Mouse (Mus musculus): Measurements from ENCODE around the gene Naglu.

The Naglu gene

DNA sequence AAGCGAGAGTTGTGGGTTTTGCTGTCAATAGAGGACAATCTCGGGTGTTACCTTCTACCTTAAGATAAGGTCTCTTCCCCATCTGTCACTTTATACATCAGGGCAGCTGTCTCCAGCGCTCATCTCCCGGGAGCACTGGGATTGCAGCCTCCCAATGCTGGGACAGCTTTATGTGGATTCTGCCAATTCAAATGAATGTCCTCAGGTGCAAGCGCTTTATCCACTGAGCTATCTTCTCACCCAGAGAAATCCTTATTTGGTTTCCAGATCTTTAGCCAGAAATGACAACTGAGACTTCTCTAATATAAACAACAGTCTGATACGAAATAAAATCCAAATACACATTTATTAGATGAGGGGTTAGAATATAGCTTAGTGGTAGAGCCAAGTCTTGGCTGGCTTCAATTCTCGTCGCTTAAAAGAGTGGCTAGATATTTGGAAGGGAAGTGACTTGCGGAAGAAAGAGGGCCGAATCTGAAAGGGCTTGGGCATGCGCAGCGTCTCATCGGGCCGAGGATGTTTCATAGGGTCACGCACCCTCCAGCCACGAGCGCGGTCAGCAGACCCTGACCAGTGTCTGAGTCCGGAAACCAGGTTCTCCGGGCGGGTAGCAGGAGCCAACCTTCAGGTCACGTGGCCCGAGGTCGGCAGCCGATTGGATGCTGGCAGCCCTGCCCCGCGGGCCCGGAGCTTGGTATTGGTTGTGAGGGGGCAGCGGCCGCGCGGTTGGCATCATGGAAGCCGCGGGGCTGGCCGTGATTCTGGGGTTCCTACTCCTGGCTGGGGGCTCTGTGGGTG lies at the start of gene Naglu:
Naglu (plus strand) TSS at position 622 of the 798 bp plus-strand sequence.
- no peaks in the 10 kb centered on the region for H3K9me3 ChIP-seq (ENCODE audit: low read length)
- peaks cover 34% of the 10 kb centered on the region for H3K4me1 ChIP-seq (replicated peaks; ENCODE audit: low read depth, low read length)
- TF ChIP-seq NANOG (IDR thresholded peaks at IDR 0.05; ENCODE audit: borderline replicate concordance, low read length) (no peak), POU5F1 (IDR thresholded peaks at IDR 0.05; ENCODE audit: borderline replicate concordance, low read length) (no peak), CTCF (conservative IDR thresholded peaks at IDR 0.05; ENCODE audit: low read length) (no peak)

GRCm38 (mm10) chr11:101023371-101023770 lies 46.4 kb upstream of the Naglu start:
- Histone ChIP-seq H3K4me3 (replicated peaks; ENCODE audit: low read length) (no peak overlapping the region), H3K27me3 (ENCODE audit: insufficient read depth, low read length) (no peaks in the 10 kb centered on the region), H3K9me3 (ENCODE audit: low read length) (no peaks in the 10 kb centered on the region), H3K4me1 (replicated peaks; ENCODE audit: low read depth, low read length) (peaks cover 6% of the 10 kb centered on the region; the same call in 1 of the 2 replicates), H3K36me3 (ENCODE audit: insufficient read depth, low read length) (peaks cover 43% of the 10 kb centered on the region)
- TF ChIP-seq CTCF (conservative IDR thresholded peaks at IDR 0.05; ENCODE audit: low read length) (no peak), POU5F1 (IDR thresholded peaks at IDR 0.05; ENCODE audit: borderline replicate concordance, low read length) (no peak), NANOG (IDR thresholded peaks at IDR 0.05; ENCODE audit: borderline replicate concordance, low read length) (no peak)

More for the DNA sequence above, at the start of gene Naglu:
- peaks cover 64% of the 10 kb centered on the region for H3K27me3 ChIP-seq (ENCODE audit: insufficient read depth, low read length)
- peak within 1 kb of the TSS; percentile 92 for H3K4me3 ChIP-seq (replicated peaks; ENCODE audit: low read length)
- H3K36me3 ChIP-seq (ENCODE audit: insufficient read depth, low read length) = no peaks in the 10 kb centered on the region

DNA sequence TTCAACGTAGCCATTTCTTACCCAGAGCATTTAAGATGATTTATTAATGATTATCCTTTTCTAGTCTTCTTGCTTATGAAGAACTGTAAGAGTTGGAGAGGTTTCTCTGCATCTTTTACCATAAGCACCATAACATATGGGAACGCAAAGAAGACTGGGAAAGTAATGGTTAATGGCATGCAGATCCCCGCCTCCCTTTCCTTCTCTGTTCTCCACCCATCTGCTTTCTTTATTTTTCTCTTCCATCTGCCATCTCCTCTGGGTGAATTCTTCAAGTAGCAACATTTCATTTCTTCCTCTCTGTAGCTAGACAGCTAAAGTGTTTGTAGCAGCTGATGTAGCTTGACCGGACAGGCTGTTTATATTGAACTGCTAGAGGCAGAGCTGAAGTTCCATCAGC lies 45.8 kb upstream of the Naglu start:
- peaks cover 6% of the 10 kb centered on the region; the same call in 1 of the 2 replicates for H3K4me1 ChIP-seq (replicated peaks; ENCODE audit: low read depth, low read length)
- H3K4me3 ChIP-seq (replicated peaks; ENCODE audit: low read length) = no peak overlapping the region
- no peak for TF ChIP-seq CTCF (conservative IDR thresholded peaks at IDR 0.05; ENCODE audit: low read length)
- no peak for TF ChIP-seq NANOG (IDR thresholded peaks at IDR 0.05; ENCODE audit: borderline replicate concordance, low read length)
- TF ChIP-seq POU5F1 (IDR thresholded peaks at IDR 0.05; ENCODE audit: borderline replicate concordance, low read length) = no peak
- H3K9me3 ChIP-seq (ENCODE audit: low read length) = no peaks in the 10 kb centered on the region
- H3K36me3 ChIP-seq (ENCODE audit: insufficient read depth, low read length) = peaks cover 45% of the 10 kb centered on the region
- H3K27me3 ChIP-seq (ENCODE audit: insufficient read depth, low read length) = no peaks in the 10 kb centered on the region

GRCm38 (mm10) chr11:101027121-101027520 lies 42.7 kb upstream of the Naglu start:
- peaks cover 35% of the 10 kb centered on the region for H3K36me3 ChIP-seq (ENCODE audit: insufficient read depth, low read length)
- no peaks in the 10 kb centered on the region for H3K9me3 ChIP-seq (ENCODE audit: low read length)
- H3K4me3 ChIP-seq (replicated peaks; ENCODE audit: low read length) = no peak overlapping the region
- no peaks in the 10 kb centered on the region for H3K27me3 ChIP-seq (ENCODE audit: insufficient read depth, low read length)
- peaks cover 6% of the 10 kb centered on the region; the same call in 1 of the 2 replicates for H3K4me1 ChIP-seq (replicated peaks; ENCODE audit: low read depth, low read length)
- TF ChIP-seq POU5F1 (IDR thresholded peaks at IDR 0.05; ENCODE audit: borderline replicate concordance, low read length) (no peak), CTCF (conservative IDR thresholded peaks at IDR 0.05; ENCODE audit: low read length) (no peak), NANOG (IDR thresholded peaks at IDR 0.05; ENCODE audit: borderline replicate concordance, low read length) (no peak)

- Histone ChIP-seq H3K27me3 (ENCODE audit: insufficient read depth, low read length) (no peaks in the 10 kb centered on the region), H3K36me3 (ENCODE audit: insufficient read depth, low read length) (peaks cover 43% of the 10 kb centered on the region), H3K4me1 (replicated peaks; ENCODE audit: low read depth, low read length) (no peaks in the 10 kb centered on the region), H3K9me3 (ENCODE audit: low read length) (no peaks in the 10 kb centered on the region), H3K4me3 (replicated peaks; ENCODE audit: low read length) (no peak overlapping the region)
- TF ChIP-seq CTCF (conservative IDR thresholded peaks at IDR 0.05; ENCODE audit: low read length) (no peak), POU5F1 (IDR thresholded peaks at IDR 0.05; ENCODE audit: borderline replicate concordance, low read length) (no peak), NANOG (IDR thresholded peaks at IDR 0.05; ENCODE audit: borderline replicate concordance, low read length) (no peak)
Observed at GRCm38 (mm10) chr11:101029320-101029719, 40.5 kb upstream of the Naglu start.

DNA sequence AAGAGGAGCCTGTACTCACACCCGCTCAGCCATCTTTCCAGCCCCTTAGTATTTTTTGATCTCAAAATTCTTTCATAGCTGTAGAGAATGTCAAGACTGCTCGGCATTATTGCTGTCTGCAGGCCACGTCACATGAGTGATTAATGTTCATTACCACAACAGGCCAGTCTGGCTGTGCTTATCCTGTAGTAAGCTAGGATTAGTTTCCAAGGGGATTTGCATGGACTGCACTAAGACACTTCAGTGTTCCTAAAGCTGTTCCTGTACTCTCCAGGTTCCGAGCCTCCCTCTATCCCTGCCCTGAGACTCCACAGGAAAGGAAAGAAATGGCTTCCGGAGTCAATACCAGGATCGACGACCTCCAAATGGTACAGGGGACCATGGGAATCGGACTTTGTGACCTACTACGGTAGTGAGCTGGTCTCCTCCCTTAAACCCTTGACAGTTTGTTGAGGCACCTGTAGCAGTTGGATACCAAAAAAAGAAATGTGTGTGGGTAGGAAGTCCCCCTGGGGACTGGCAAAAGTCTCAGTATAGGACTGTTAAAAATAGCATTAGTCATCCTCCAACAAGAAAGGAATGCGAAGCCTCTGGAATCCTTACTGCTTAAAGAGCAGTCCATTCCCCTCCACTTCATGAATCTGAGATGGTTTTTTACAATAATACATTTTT lies 39.5 kb upstream of the Naglu start:
- H3K36me3 ChIP-seq (ENCODE audit: insufficient read depth, low read length) = peaks cover 44% of the 10 kb centered on the region
- no peaks in the 10 kb centered on the region for H3K27me3 ChIP-seq (ENCODE audit: insufficient read depth, low read length)
- H3K4me1 ChIP-seq (replicated peaks; ENCODE audit: low read depth, low read length) = no peaks in the 10 kb centered on the region
- H3K9me3 ChIP-seq (ENCODE audit: low read length) = no peaks in the 10 kb centered on the region
- H3K4me3 ChIP-seq (replicated peaks; ENCODE audit: low read length) = no peak overlapping the region
- TF ChIP-seq CTCF (conservative IDR thresholded peaks at IDR 0.05; ENCODE audit: low read length) (no peak), POU5F1 (IDR thresholded peaks at IDR 0.05; ENCODE audit: borderline replicate concordance, low read length) (no peak), NANOG (IDR thresholded peaks at IDR 0.05; ENCODE audit: borderline replicate concordance, low read length) (no peak)

DNA sequence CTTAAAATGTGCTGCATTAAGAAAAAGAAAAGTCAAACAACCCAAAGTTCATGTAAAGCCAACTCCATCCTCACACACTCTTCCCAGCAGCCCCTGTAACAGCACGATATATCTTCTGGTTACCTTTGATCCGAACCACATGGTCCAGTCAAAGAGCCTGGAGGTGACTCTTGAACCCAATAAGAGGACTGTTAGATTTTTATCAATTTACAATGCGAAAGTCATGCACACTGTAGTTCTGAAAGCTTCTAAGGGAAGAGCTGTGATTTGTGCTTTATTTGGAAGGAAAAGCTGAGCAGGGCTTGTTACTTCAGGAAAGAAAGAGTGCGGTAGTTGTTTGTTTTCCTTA lies 39.0 kb upstream of the Naglu start:
- Histone ChIP-seq H3K27me3 (ENCODE audit: insufficient read depth, low read length) (no peaks in the 10 kb centered on the region), H3K9me3 (ENCODE audit: low read length) (no peaks in the 10 kb centered on the region)

DNA sequence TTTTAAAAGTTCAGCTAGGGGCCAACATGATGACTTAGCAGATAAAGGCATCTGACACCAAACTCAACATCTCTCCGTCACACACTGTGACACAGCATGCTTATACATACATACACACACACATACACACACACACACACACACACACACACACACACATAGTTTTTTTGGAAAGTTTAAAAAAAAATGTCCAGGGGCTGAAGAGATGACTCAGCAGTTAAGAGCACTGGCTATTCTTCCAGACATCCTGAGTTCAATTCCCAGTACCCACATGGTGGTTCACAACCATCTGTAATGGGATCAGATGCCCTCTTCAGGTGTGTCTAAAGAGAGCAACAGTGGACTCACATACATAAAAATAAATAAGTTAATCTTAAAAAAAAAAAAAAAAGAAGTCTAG lies 38.3 kb upstream of the Naglu start:
- TF ChIP-seq CTCF (conservative IDR thresholded peaks at IDR 0.05; ENCODE audit: low read length) = no peak
- TF ChIP-seq POU5F1 (IDR thresholded peaks at IDR 0.05; ENCODE audit: borderline replicate concordance, low read length) = no peak
- TF ChIP-seq NANOG (IDR thresholded peaks at IDR 0.05; ENCODE audit: borderline replicate concordance, low read length) = no peak
- Histone ChIP-seq H3K36me3 (ENCODE audit: insufficient read depth, low read length) (peaks cover 44% of the 10 kb centered on the region), H3K4me3 (replicated peaks; ENCODE audit: low read length) (no peak overlapping the region), H3K27me3 (ENCODE audit: insufficient read depth, low read length) (no peaks in the 10 kb centered on the region), H3K9me3 (ENCODE audit: low read length) (no peaks in the 10 kb centered on the region), H3K4me1 (replicated peaks; ENCODE audit: low read depth, low read length) (no peaks in the 10 kb centered on the region)

More for the DNA sequence above, 39.0 kb upstream of the Naglu start:
- TF ChIP-seq POU5F1 (IDR thresholded peaks at IDR 0.05; ENCODE audit: borderline replicate concordance, low read length) (no peak), NANOG (IDR thresholded peaks at IDR 0.05; ENCODE audit: borderline replicate concordance, low read length) (no peak), CTCF (conservative IDR thresholded peaks at IDR 0.05; ENCODE audit: low read length) (no peak)
- H3K36me3 ChIP-seq (ENCODE audit: insufficient read depth, low read length) = peaks cover 44% of the 10 kb centered on the region
- H3K4me3 ChIP-seq (replicated peaks; ENCODE audit: low read length) = no peak overlapping the region
- no peaks in the 10 kb centered on the region for H3K4me1 ChIP-seq (replicated peaks; ENCODE audit: low read depth, low read length)

All from E14TG2a.4 (cell line).